Mouse (Mus musculus): ENCODE measurements around the gene Gm20388. TPM values are rescaled to one million over a fixed set of nuclear protein-coding genes. Genes with fewer than 3 reads are reported as not detected.

Gene Gm20388
- polyA plus RNA-seq, 1 experiment from 2014 or later = not detected

DNA sequence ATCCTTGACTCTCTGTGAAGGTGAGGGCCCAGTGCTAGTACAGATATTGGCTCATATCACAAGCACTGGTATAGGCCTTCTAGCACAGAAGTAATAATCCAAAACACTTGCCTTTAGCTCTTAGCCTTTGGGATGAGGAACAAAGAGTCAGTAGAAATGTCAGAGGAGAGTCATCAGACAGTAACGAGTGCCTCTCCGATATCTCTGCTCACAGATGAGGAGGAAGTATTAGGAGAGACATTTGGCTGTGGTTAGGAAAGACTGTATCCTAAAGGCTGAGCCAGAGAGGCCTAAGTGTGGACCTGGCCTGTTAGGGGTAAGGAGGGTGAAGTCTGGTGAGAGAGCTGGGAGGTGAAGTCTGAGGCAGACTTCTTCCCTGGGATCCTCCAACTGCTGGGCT is 3531.1 kb downstream of the Gm20388 start:
- H3K36me3 ChIP-seq (ENCODE audit: control insufficient read depth, insufficient read depth, low read length) = no peaks in the 10 kb centered on the region
- no peaks in the 10 kb centered on the region for H3K9me3 ChIP-seq (ENCODE audit: control insufficient read depth, low read length)
- H3K27ac ChIP-seq (replicated peaks) = no peak overlapping the region
- no peak overlapping the region for H3K4me3 ChIP-seq (ENCODE audit: low read depth, low read length)
- no peak for ATAC-seq (ENCODE audit: low FRiP score, low TSS enrichment)
- no peak overlapping the region for H3K4me2 ChIP-seq (replicated peaks; ENCODE audit: low read depth)
- TF ChIP-seq CTCF (IDR thresholded peaks at IDR 0.05; ENCODE audit: low read depth) = no peak
- no peak for TF ChIP-seq EP300 (optimal IDR thresholded peaks at IDR 0.05)
- DNase-seq (ENCODE audit: low spot score) = no peak
- 82% methylated on average over 2 of the region's 2 CpGs for WGBS
- no peak overlapping the region for H3K9ac ChIP-seq (ENCODE audit: low read length)
- H3K27me3 ChIP-seq (ENCODE audit: control insufficient read depth, insufficient read depth, low read length) = no peaks in the 10 kb centered on the region
- H3K4me1 ChIP-seq (replicated peaks; ENCODE audit: control insufficient read depth, insufficient read depth) = no peaks in the 10 kb centered on the region

DNA sequence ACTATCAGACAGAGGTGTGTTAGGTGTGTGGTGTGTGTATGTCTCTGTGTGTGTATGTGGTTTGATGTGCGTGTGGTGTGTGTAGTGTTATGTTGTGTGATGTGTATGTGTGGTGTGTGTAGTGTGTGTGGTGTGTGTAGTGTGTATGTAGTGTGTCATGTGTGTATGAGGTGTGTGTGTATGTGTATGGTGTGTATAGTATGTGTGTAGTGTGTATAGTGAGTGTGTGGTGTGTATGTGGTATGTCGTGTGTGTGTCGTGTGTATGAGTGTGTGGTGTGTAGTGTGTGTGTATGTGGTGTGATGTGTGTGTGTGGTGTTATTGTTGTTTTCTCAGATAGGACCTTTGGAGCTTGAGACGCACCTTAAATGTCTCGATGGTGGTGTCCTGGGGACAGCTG is 3531.7 kb downstream of the Gm20388 start:
- no peak for ATAC-seq (ENCODE audit: low FRiP score, low TSS enrichment)
- Histone ChIP-seq H3K27ac (replicated peaks) (peak overlapping the region; percentile 69; the same call in 1 of the 2 replicates), H3K9ac (ENCODE audit: low read length) (no peak overlapping the region), H3K9me3 (ENCODE audit: control insufficient read depth, low read length) (no peaks in the 10 kb centered on the region), H3K27me3 (ENCODE audit: control insufficient read depth, insufficient read depth, low read length) (no peaks in the 10 kb centered on the region), H3K4me1 (replicated peaks; ENCODE audit: control insufficient read depth, insufficient read depth) (no peaks in the 10 kb centered on the region), H3K4me3 (ENCODE audit: low read depth, low read length) (peak overlapping the region; percentile 79; the same call in 1 of the 2 replicates), H3K4me2 (replicated peaks; ENCODE audit: low read depth) (0 out of 2 replicates have a peak overlapping the region, but pooled peaks have one; percentile 77), H3K36me3 (ENCODE audit: control insufficient read depth, insufficient read depth, low read length) (no peaks in the 10 kb centered on the region)
- no peak for DNase-seq (ENCODE audit: low spot score)
- WGBS = 86% methylated on average over 5 of the region's 5 CpGs
- no peak for TF ChIP-seq EP300 (optimal IDR thresholded peaks at IDR 0.05)
- no peak for TF ChIP-seq CTCF (IDR thresholded peaks at IDR 0.05; ENCODE audit: low read depth)

DNA sequence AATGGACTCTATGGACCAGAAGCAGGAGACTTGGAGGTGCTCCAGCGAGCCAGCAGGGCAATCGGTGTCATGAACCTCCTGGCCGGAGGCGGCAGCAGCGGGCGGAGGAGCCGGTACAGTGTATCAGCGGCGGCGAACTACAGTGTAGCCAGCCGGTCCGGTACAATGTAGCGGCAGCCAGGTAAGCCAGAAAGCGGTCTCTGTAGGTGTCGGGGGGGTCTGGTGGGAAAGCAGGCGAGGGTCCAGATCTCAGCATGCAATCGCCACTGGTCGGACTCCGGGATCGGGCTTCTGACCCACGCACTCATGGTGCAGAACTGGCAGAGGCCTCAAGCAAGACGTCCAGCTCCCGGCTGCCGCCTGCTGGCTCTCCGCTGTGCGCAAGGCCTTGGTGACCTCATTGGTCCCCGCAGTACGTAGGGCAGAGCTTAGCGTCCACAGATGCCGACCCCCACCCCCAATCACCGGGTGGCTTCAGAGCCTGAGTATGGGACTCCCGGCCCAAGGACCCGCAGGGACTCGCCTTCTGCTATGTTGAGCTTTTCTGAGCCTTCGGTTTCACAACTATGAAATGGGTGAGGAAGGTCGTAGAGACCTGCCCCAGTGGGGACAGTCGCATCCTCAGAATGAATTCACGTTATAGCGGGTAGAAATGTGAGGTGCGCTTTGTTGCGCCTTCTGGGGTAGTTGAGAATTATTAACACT is 3532.4 kb downstream of the Gm20388 start:
- Histone ChIP-seq H3K4me2 (replicated peaks; ENCODE audit: low read depth) (peak overlapping the region; percentile 77), H3K4me3 (ENCODE audit: low read depth, low read length) (peak overlapping the region; percentile 79), H3K9ac (ENCODE audit: low read length) (peak overlapping the region; percentile 88), H3K27ac (replicated peaks) (peak overlapping the region; percentile 69), H3K4me1 (replicated peaks; ENCODE audit: control insufficient read depth, insufficient read depth) (no peaks in the 10 kb centered on the region), H3K36me3 (ENCODE audit: control insufficient read depth, insufficient read depth, low read length) (no peaks in the 10 kb centered on the region), H3K9me3 (ENCODE audit: control insufficient read depth, low read length) (no peaks in the 10 kb centered on the region), H3K27me3 (ENCODE audit: control insufficient read depth, insufficient read depth, low read length) (no peaks in the 10 kb centered on the region)
- TF ChIP-seq CTCF (IDR thresholded peaks at IDR 0.05; ENCODE audit: low read depth) = peak; percentile 73
- TF ChIP-seq EP300 (optimal IDR thresholded peaks at IDR 0.05) = no peak
- 2% methylated on average over 41 of the region's 41 CpGs for WGBS
- ATAC-seq (ENCODE audit: low FRiP score, low TSS enrichment) (peak; percentile 94), DNase-seq (ENCODE audit: low spot score) (peak; percentile 94)

DNA sequence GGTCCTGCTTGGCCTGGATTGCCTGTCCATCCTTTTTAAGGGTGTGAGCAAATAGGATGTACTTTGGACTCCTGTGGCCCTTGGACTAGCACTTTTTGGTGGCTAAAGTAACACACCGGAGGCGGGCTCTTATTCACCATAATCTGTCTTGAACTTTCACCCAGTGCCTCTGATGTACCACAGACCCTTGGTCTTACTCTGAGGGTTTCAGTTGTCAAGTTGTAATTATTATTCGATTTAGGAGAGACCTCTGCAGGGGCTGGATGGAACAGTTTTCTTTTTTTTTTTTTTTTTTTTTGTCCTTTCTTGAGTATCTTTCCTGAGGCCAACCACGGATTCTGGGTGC is 3532.9 kb downstream of the Gm20388 start:
- Histone ChIP-seq H3K27me3 (ENCODE audit: control insufficient read depth, insufficient read depth, low read length) (no peaks in the 10 kb centered on the region), H3K4me2 (replicated peaks; ENCODE audit: low read depth) (peak overlapping the region; percentile 77), H3K36me3 (ENCODE audit: control insufficient read depth, insufficient read depth, low read length) (no peaks in the 10 kb centered on the region), H3K27ac (replicated peaks) (peak overlapping the region; percentile 69), H3K9me3 (ENCODE audit: control insufficient read depth, low read length) (no peaks in the 10 kb centered on the region), H3K4me1 (replicated peaks; ENCODE audit: control insufficient read depth, insufficient read depth) (no peaks in the 10 kb centered on the region), H3K4me3 (ENCODE audit: low read depth, low read length) (peak overlapping the region; percentile 79), H3K9ac (ENCODE audit: low read length) (peak overlapping the region; percentile 88)
- TF ChIP-seq EP300 (optimal IDR thresholded peaks at IDR 0.05) (no peak), CTCF (IDR thresholded peaks at IDR 0.05; ENCODE audit: low read depth) (no peak)
- DNase-seq (ENCODE audit: low spot score) (peak; percentile 23), ATAC-seq (ENCODE audit: low FRiP score, low TSS enrichment) (no peak)
- WGBS = 25% methylated on average over 4 of the region's 4 CpGs

DNA sequence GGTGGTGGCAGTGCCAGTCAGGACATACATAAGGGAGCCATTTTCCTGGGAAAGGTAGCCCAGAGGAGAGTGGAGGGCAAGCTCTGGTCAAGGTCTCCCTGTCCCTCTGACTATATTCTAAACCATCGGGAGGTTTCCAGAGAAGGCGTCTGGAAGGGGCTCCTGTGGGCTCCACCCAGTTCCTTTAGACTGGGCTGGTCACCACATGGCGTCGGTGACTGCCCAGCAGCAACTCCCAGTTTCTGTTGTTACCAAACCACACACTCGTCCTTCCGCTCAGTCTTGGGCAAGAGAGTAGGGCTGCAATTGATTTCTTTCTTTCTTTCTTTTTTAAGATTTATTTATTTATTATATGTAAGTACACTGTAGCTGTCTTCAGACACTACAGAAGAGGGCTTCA is 3533.5 kb downstream of the Gm20388 start:
- Histone ChIP-seq H3K4me2 (replicated peaks; ENCODE audit: low read depth) (no peak overlapping the region; the same call in 1 of the 2 replicates), H3K27me3 (ENCODE audit: control insufficient read depth, insufficient read depth, low read length) (no peaks in the 10 kb centered on the region), H3K36me3 (ENCODE audit: control insufficient read depth, insufficient read depth, low read length) (no peaks in the 10 kb centered on the region), H3K9ac (ENCODE audit: low read length) (no peak overlapping the region), H3K4me3 (ENCODE audit: low read depth, low read length) (no peak overlapping the region), H3K27ac (replicated peaks) (peak overlapping the region; percentile 46; the same call in 1 of the 2 replicates), H3K9me3 (ENCODE audit: control insufficient read depth, low read length) (no peaks in the 10 kb centered on the region), H3K4me1 (replicated peaks; ENCODE audit: control insufficient read depth, insufficient read depth) (no peaks in the 10 kb centered on the region)
- no peak for TF ChIP-seq CTCF (IDR thresholded peaks at IDR 0.05; ENCODE audit: low read depth)
- TF ChIP-seq EP300 (optimal IDR thresholded peaks at IDR 0.05) = no peak
- DNase-seq (ENCODE audit: low spot score) (no peak), ATAC-seq (ENCODE audit: low FRiP score, low TSS enrichment) (no peak)
- WGBS = 78% methylated on average over 6 of the region's 6 CpGs

DNA sequence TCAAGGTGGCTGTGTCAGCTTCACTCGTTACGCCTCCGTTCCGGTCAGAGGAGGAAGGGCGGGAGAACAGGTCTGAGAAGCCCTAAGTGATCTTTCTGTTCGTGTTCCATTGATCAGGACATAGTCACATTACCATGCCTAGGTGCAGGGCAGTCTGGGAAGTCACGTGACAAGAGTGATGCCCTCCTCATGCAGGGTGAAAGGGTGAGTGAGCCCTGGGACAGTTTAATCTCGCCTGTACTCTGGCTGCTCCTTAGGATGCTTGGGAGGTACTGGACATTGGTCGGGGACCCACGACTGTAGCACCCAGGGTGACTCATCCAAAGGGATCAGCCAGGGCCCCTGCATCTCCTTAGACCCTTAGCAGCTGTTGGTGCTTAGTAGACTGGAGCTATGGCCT is 3535.3 kb downstream of the Gm20388 start:
- Histone ChIP-seq H3K4me3 (ENCODE audit: low read depth, low read length) (no peak overlapping the region), H3K36me3 (ENCODE audit: control insufficient read depth, insufficient read depth, low read length) (no peaks in the 10 kb centered on the region), H3K27ac (replicated peaks) (0 out of 2 replicates have a peak overlapping the region, but pooled peaks have one; percentile 13), H3K4me1 (replicated peaks; ENCODE audit: control insufficient read depth, insufficient read depth) (no peaks in the 10 kb centered on the region), H3K9me3 (ENCODE audit: control insufficient read depth, low read length) (no peaks in the 10 kb centered on the region), H3K9ac (ENCODE audit: low read length) (no peak overlapping the region), H3K27me3 (ENCODE audit: control insufficient read depth, insufficient read depth, low read length) (no peaks in the 10 kb centered on the region), H3K4me2 (replicated peaks; ENCODE audit: low read depth) (no peak overlapping the region)
- DNase-seq (ENCODE audit: low spot score) (no peak), ATAC-seq (ENCODE audit: low FRiP score, low TSS enrichment) (no peak)
- 80% methylated on average over 10 of the region's 10 CpGs for WGBS
- TF ChIP-seq CTCF (IDR thresholded peaks at IDR 0.05; ENCODE audit: low read depth) (no peak), EP300 (optimal IDR thresholded peaks at IDR 0.05) (no peak)
